Mouse (Mus musculus) MEL (cell line): ENCODE results near the gene Armcx5. TPM values are rescaled to one million over a fixed set of nuclear protein-coding genes. Genes with fewer than 3 reads are reported as not detected.

Experiments
- DNase-seq: peaks from one replicate; pipeline ENCODE4 v3.0.0; 2011; ENCODE audit warnings: low read depth, low spot score
- H3K27ac ChIP-seq: 2 replicates; pipeline ENCODE4 v1.5.1; 2012; ENCODE audit warnings: low read depth, mild to moderate bottlenecking, control low read depth, low read length, moderate library complexity; ENCODE audit not compliant: control insufficient read depth
- H3K27me3 ChIP-seq, 2 experiments: fragments of 150-350 bp in 1 of 2; sonication (generic) in 1 of 2; 2 replicates each; pipeline ENCODE4 v1.6.1; 2012; ENCODE audit warnings: low read length in 2 of 2, mild to moderate bottlenecking in 2 of 2, improper control_type of control experiment in 1 of 2, moderate library complexity in 1 of 2; ENCODE audit not compliant: insufficient read depth in 2 of 2, control insufficient read depth in 1 of 2
- H3K36me3 ChIP-seq, 2 experiments: 2 replicates each; pipeline ENCODE4 v1.6.1; 2012 to 2014; ENCODE audit warnings: low read length in 2 of 2, improper control_type of control experiment in 1 of 2, inconsistent platforms in 1 of 2, mild to moderate bottlenecking in 1 of 2; ENCODE audit not compliant: insufficient read depth in 2 of 2, control insufficient read depth in 1 of 2
- H3K4me1 ChIP-seq, 2 experiments: fragments of 150-350 bp in 1 of 2; sonication (generic) in 1 of 2; 2 replicates each; pipeline ENCODE4 v1.6.1; 2012; ENCODE audit warnings: low read length in 2 of 2, improper control_type of control experiment in 1 of 2, mild to moderate bottlenecking in 1 of 2; ENCODE audit not compliant: insufficient read depth in 2 of 2, control insufficient read depth in 1 of 2
- H3K4me3 ChIP-seq, 2 experiments: fragments of 150-350 bp in 1 of 2; sonication (generic) in 1 of 2; 2 replicates each; pipeline ENCODE4 v1.5.1; 2012; ENCODE audit warnings: low read depth in 2 of 2, low read length in 2 of 2, mild to moderate bottlenecking in 2 of 2, moderate library complexity in 2 of 2, control low read depth in 1 of 2, improper control_type of control experiment in 1 of 2; ENCODE audit not compliant: control insufficient read depth in 1 of 2, insufficient read depth in 1 of 2
- H3K79me2 ChIP-seq: 2 replicates; pipeline ENCODE4 v1.6.1; 2012; ENCODE audit warnings: mild to moderate bottlenecking, low read length, moderate library complexity; ENCODE audit not compliant: control insufficient read depth, poor library complexity, insufficient read depth
- H3K9ac ChIP-seq: 2 replicates; pipeline ENCODE4 v1.6.1; 2012; ENCODE audit warnings: low read depth, mild to moderate bottlenecking, control low read depth, low read length, moderate library complexity; ENCODE audit not compliant: control insufficient read depth, poor library complexity, severe bottlenecking
- H3K9me3 ChIP-seq: fragments of 150-350 bp; sonication (generic); replicated peaks from 2 replicates; pipeline ENCODE4 v1.6.1; 2012; ENCODE audit warnings: mild to moderate bottlenecking, low read length, improper control_type of control experiment, moderate library complexity; ENCODE audit not compliant: insufficient read depth
- CHD2 ChIP-seq: IDR thresholded peaks from 2 replicates; pipeline ENCODE4 v1.6.1; 2011; ENCODE audit warnings: low read length, improper control_type of control experiment
- CTCF ChIP-seq, 3 experiments: IDR thresholded peaks in 2 of 3; conservative IDR thresholded peaks in 1 of 3; 2 replicates each; pipeline ENCODE4 v1.5.1; 2011 to 2012; ENCODE audit warnings: low read length in 3 of 3, low read depth in 2 of 3, mild to moderate bottlenecking in 2 of 3, improper control_type of control experiment in 1 of 3, inconsistent platforms in 1 of 3, mixed read lengths in 1 of 3, moderate library complexity in 1 of 3; ENCODE audit not compliant: control insufficient read depth in 1 of 3, insufficient read depth in 1 of 3, poor library complexity in 1 of 3, severe bottlenecking in 1 of 3
- ELF1 ChIP-seq: IDR thresholded peaks from 2 replicates; pipeline ENCODE4 v1.6.1; 2014; ENCODE audit warnings: low read depth, mild to moderate bottlenecking, inconsistent platforms, low read length, improper control_type of control experiment, moderate library complexity
- EP300 ChIP-seq, 2 experiments: IDR thresholded peaks; 2 replicates each; pipeline ENCODE4 v1.6.1; 2011; ENCODE audit warnings: improper control_type of control experiment in 2 of 2, low read length in 2 of 2, low read depth in 1 of 2, mild to moderate bottlenecking in 1 of 2
- ETS1 ChIP-seq: IDR thresholded peaks from 2 replicates; pipeline ENCODE4 v1.6.1; 2012; ENCODE audit warnings: low read depth, mild to moderate bottlenecking, inconsistent platforms, low read length, improper control_type of control experiment, moderate library complexity
- GATA1 ChIP-seq: IDR thresholded peaks from 2 replicates; pipeline ENCODE4 v1.6.1; 2011; ENCODE audit warnings: low read depth, low read length, improper control_type of control experiment
- JUND ChIP-seq: IDR thresholded peaks from 2 replicates; pipeline ENCODE4 v1.6.1; 2011; ENCODE audit warnings: low read depth, mild to moderate bottlenecking, improper control_type of control experiment, low read length
- MAFK ChIP-seq: IDR thresholded peaks from 2 replicates; pipeline ENCODE4 v1.6.1; 2011; ENCODE audit warnings: low read depth, mild to moderate bottlenecking, low read length, improper control_type of control experiment, borderline replicate concordance
- MAX ChIP-seq: IDR thresholded peaks from 2 replicates; pipeline ENCODE4 v1.6.1; 2011; ENCODE audit warnings: low read length, improper control_type of control experiment
- NELFE ChIP-seq: IDR thresholded peaks from 2 replicates; pipeline ENCODE4 v1.6.1; 2011; ENCODE audit warnings: low read depth, low read length, improper control_type of control experiment
- POLR2A ChIP-seq, 2 experiments: IDR thresholded peaks; 2 replicates each; pipeline ENCODE4 v1.6.1; 2011 to 2012; ENCODE audit warnings: low read length in 2 of 2, mild to moderate bottlenecking in 2 of 2, control low read depth in 1 of 2, improper control_type of control experiment in 1 of 2, low read depth in 1 of 2, moderate library complexity in 1 of 2; ENCODE audit not compliant: control insufficient read depth in 1 of 2, insufficient read depth in 1 of 2, poor library complexity in 1 of 2
- POLR2AphosphoS2 ChIP-seq: IDR thresholded peaks from 2 replicates; pipeline ENCODE4 v1.6.1; 2011; ENCODE audit warnings: low read length, improper control_type of control experiment
- RAD21 ChIP-seq: IDR thresholded peaks from 2 replicates; pipeline ENCODE4 v1.6.1; 2011; ENCODE audit warnings: mild to moderate bottlenecking, low read depth, low read length, improper control_type of control experiment
- RCOR1 ChIP-seq: IDR thresholded peaks from 2 replicates; pipeline ENCODE4 v1.6.1; 2012; ENCODE audit warnings: low read depth, mild to moderate bottlenecking, inconsistent platforms, low read length, improper control_type of control experiment
- SMC3 ChIP-seq: IDR thresholded peaks from 2 replicates; pipeline ENCODE4 v1.6.1; 2011; ENCODE audit warnings: low read depth, low read length, improper control_type of control experiment
- TCF12 ChIP-seq: IDR thresholded peaks from 2 replicates; pipeline ENCODE4 v1.6.1; 2014; ENCODE audit warnings: low read depth, mild to moderate bottlenecking, inconsistent platforms, low read length, improper control_type of control experiment, moderate library complexity
- USF1 ChIP-seq: IDR thresholded peaks from 2 replicates; pipeline ENCODE4 v1.6.1; 2014; ENCODE audit warnings: low read depth, mild to moderate bottlenecking, inconsistent platforms, low read length, improper control_type of control experiment, moderate library complexity
- polyA plus RNA-seq, 2 experiments: library from polyadenylated mRNA; stranded (reverse) in 1 of 2; unstranded in 1 of 2; fragments of >175 nt in 1 of 2; fragments of >200 nt in 1 of 2; gene quantifications; 2 replicates each; pipeline versions ENCODE4 v1.2.1 to v1.2.4; 2012; ENCODE audit warnings: low replicate concordance in 2 of 2, low read depth in 1 of 2; ENCODE audit not compliant: insufficient read length in 2 of 2, insufficient read depth in 1 of 2, missing spikeins in 1 of 2
- total RNA-seq: library from RNA; depleted of rRNA; stranded (reverse); fragments of 300-350 nt; gene quantifications from 2 replicates; pipeline ENCODE4 v1.2.3, GENCODE M21; 2012

The Armcx5 gene
- total and polyA plus RNA-seq, 3 experiments = 8.6 TPM; not detected in 1

- Histone ChIP-seq H3K27me3 (no peaks in the 10 kb centered on the region), H3K27ac (no peak overlapping the region), H3K79me2 (no peaks in the 10 kb centered on the region), H3K9me3 (no peaks in the 10 kb centered on the region), H3K4me3 (no peak overlapping the region), H3K4me1 (no peaks in the 10 kb centered on the region), H3K9ac (no peak overlapping the region), H3K36me3 (no peaks in the 10 kb centered on the region; a peak in 1 of 4 replicates)
- peak; percentile 54 for DNase-seq
- TF ChIP-seq SMC3 (peak; percentile 33), POLR2AphosphoS2 (no peak), RAD21 (peak; percentile 41), USF1 (no peak), CHD2 (no peak), TCF12 (no peak), CTCF (IDR thresholded peaks at IDR 0.05 in 2 of 3, conservative IDR thresholded peaks at IDR 0.05 in 1 of 3; ENCODE audit: control insufficient read depth in 1 of 3, insufficient read depth in 1 of 3, low read depth in 2 of 3, low read length in 3 of 3, poor library complexity in 1 of 3, severe bottlenecking in 1 of 3) (peak; percentile 38 to 65 (median 55))
Measured at GRCm38 (mm10) chrX:135761707-135762106, 19.2 kb downstream of the Armcx5 start.

GRCm38 (mm10) chrX:135768043-135768548 lies 25.6 kb downstream of the Armcx5 start:
- peak; percentile 44 for DNase-seq
- no peak overlapping the region for H3K9ac ChIP-seq
- TF ChIP-seq RAD21 = no peak
- TF ChIP-seq MAX = no peak
- TF ChIP-seq RCOR1 = no peak
- no peak for TF ChIP-seq NELFE
- TF ChIP-seq ETS1 = 0 out of 2 replicates have a peak, but pooled peaks have one; percentile 25
- TF ChIP-seq MAFK = no peak
- no peak for TF ChIP-seq CTCF (IDR thresholded peaks at IDR 0.05 in 2 of 3, conservative IDR thresholded peaks at IDR 0.05 in 1 of 3; ENCODE audit: control insufficient read depth in 1 of 3, insufficient read depth in 1 of 3, low read depth in 2 of 3, low read length in 3 of 3, poor library complexity in 1 of 3, severe bottlenecking in 1 of 3)
- TF ChIP-seq JUND = no peak
- H3K27me3 ChIP-seq = no peaks in the 10 kb centered on the region
- H3K79me2 ChIP-seq = no peaks in the 10 kb centered on the region
- H3K36me3 ChIP-seq = peaks cover 0 to 15% of the 10 kb centered on the region in 2 experiments; a peak in 2 of 4 replicates
- H3K27ac ChIP-seq = peak overlapping the region; percentile 49
- no peaks in the 10 kb centered on the region for H3K9me3 ChIP-seq
- H3K4me3 ChIP-seq = no peak overlapping the region
- peaks cover 13% of the 10 kb centered on the region in 2 experiments for H3K4me1 ChIP-seq

DNA sequence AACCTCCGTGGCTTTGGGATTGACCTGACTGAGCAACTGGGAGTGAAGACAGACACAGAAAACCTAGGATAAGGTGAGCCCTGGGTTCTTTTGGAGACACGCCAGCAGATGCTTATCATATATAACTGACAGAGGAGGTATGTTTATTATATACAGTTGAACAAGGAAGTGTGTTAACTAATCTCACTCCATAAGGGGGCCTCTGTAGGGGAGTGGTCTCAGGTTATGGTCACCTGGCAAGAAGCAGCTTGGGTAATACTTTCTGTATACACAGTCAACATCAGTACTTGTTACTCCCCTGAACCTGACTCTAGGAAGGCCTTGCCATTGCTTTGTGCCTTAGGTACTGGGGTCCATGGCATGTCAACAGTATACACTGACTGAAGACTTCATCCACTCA lies 26.0 kb downstream of the Armcx5 start:
- Histone ChIP-seq H3K36me3 (peaks cover 0 to 15% of the 10 kb centered on the region in 2 experiments; a peak in 2 of 4 replicates), H3K9ac (no peak overlapping the region), H3K27ac (peak overlapping the region; percentile 49), H3K27me3 (no peaks in the 10 kb centered on the region), H3K4me1 (peaks cover 13% of the 10 kb centered on the region in 2 experiments), H3K79me2 (no peaks in the 10 kb centered on the region), H3K4me3 (no peak overlapping the region), H3K9me3 (no peaks in the 10 kb centered on the region)
- DNase-seq = no peak
- TF ChIP-seq POLR2A (IDR thresholded peaks at IDR 0.05; ENCODE audit: control insufficient read depth in 1 of 2, insufficient read depth in 1 of 2, low read depth in 1 of 2, low read length in 2 of 2, poor library complexity in 1 of 2) (no peak), EP300 (IDR thresholded peaks at IDR 0.05; ENCODE audit: low read depth in 1 of 2, low read length in 2 of 2) (peak in 1 of 2 experiments; percentile 10; a peak in 1 of 4 replicates), NELFE (no peak), GATA1 (no peak), ELF1 (0 out of 2 replicates have a peak, but pooled peaks have one; percentile 18), TCF12 (0 out of 2 replicates have a peak, but pooled peaks have one; percentile 15)
